Mouse (Mus musculus): Measurements from ENCODE around the gene Retn. TPM values are rescaled to one million over a fixed set of nuclear protein-coding genes. Genes with fewer than 3 reads are reported as not detected.

Retn gene
- total RNA-seq (2017) = not detected in 2 replicates

DNA sequence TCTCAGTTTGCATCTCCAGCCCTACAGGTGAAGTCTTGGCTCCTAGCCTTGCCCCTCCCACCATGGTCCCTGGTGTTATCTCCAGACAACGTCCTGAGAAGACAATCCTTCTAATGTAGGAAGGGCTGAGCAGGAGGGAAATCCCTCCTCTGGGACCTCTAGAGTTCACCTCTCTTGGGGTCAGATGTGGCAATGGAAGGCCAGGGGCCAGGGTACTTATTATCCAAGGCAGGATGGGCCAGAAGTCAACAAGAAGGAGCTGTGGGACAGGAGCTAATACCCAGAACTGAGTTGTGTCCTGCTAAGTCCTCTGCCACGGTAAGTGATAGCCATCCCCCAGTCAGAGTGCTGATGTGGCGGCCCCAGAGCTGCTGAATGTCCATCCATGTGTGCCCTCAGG is at the start of gene Retn:
Retn (plus strand) TSS at position 245 of the 400 bp plus-strand sequence.
- no peak for ATAC-seq (replicated peaks in 1 of 2; ENCODE audit: insufficient read depth in 1 of 2, low FRiP score in 2 of 2, low TSS enrichment in 1 of 2, low read depth in 1 of 2, poor library complexity in 2 of 2, severe bottlenecking in 2 of 2)

DNA sequence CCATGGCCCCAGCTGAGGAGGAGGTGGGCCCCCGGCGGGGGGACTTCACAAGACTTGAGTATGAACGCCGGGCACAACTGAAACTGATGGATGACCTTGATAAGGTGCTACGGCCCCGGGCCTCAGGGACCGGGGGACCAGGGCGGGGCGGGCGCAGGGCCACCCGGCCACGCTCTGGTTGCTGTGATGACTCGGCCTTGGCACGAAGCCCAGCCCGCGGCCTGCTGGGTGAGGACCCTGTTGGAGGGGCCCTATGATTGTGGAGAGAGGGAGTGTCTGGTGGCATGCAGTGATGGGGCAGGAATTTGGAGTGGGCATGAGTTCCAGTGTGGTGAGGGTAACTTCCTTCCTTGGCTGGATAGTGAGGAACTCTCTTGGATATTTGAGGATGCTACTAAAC is 49.0 kb upstream of the Retn start:
- ATAC-seq (replicated peaks in 1 of 2; ENCODE audit: insufficient read depth in 1 of 2, low FRiP score in 2 of 2, low TSS enrichment in 1 of 2, low read depth in 1 of 2, poor library complexity in 2 of 2, severe bottlenecking in 2 of 2) = peak; percentile 24 to 44

DNA sequence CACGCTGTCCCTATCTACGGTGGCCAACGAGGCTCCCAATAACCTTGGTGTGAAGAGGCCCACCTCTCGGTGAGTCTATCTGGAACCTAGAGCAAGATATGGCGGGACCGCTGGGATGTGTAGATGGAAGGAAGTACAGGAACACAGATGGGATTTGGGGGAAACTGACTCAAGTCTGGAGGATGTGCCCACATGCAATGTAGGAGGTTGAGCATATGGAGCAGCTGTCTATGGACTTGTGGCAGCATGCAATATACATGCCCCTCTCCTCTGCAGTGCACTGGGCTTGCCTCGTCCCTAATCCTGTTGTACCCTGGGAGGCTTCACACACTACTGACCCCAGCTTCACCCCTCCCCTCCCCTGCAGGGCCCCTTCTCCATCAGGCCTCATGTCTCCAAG is 47.7 kb upstream of the Retn start:
- no peak for ATAC-seq (replicated peaks in 1 of 2; ENCODE audit: insufficient read depth in 1 of 2, low FRiP score in 2 of 2, low TSS enrichment in 1 of 2, low read depth in 1 of 2, poor library complexity in 2 of 2, severe bottlenecking in 2 of 2)

DNA sequence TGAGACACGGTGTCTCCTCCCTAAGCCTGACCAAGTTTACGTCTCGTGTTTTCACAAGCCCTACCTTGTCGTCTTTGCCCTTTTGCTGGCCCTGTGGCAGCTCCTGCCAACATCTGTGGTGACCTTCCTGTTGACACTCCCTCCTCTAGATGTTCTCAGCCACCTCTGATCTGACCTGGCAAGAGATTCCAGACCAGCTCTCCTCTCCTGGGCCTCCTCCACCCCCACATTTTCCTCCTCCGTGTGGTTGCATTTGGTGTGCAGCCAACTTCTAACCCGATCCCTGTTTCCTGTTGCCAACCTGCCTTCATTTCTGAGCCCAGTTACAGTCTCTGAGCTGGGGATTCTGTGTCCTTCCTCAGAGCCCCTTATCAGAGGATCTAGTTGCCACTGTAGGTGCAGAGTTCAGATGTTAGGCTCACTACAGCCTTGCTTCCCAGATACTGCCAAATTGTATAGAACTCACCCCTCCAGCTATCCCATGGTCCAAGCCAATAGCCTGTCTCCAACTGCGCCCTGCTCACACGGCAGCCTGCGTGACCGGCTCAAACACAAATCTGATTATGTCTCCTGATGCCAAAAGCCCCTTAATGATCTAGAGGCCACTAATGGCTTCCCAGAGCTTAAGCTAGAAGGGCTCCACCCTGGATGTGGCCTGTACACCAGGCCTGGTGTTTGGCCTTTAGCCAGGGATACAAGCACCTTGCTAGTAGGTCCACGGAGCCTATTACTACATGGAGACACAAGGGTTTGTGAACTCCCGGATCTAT is 46.3 kb upstream of the Retn start:
- peak; percentile 30 to 44 for ATAC-seq (replicated peaks in 1 of 2; ENCODE audit: insufficient read depth in 1 of 2, low FRiP score in 2 of 2, low TSS enrichment in 1 of 2, low read depth in 1 of 2, poor library complexity in 2 of 2, severe bottlenecking in 2 of 2)

DNA sequence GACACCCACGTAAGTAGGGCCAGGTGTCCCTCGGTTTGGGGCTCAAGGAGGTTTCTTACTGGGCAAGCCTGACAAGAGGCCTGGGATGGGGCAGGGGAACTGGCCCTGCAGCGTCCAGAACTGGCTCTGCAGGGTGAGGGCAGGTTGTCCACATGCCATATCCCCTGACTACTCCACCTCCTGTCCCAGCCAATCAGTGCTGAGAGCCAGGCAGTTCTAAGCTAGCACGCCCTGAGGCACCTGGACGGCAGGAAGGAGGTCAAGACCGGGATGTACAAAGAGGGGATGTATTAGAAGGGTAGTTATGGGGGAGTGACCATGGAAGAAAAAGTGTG is 45.8 kb upstream of the Retn start:
- ATAC-seq (replicated peaks in 1 of 2; ENCODE audit: insufficient read depth in 1 of 2, low FRiP score in 2 of 2, low TSS enrichment in 1 of 2, low read depth in 1 of 2, poor library complexity in 2 of 2, severe bottlenecking in 2 of 2) = no peak

DNA sequence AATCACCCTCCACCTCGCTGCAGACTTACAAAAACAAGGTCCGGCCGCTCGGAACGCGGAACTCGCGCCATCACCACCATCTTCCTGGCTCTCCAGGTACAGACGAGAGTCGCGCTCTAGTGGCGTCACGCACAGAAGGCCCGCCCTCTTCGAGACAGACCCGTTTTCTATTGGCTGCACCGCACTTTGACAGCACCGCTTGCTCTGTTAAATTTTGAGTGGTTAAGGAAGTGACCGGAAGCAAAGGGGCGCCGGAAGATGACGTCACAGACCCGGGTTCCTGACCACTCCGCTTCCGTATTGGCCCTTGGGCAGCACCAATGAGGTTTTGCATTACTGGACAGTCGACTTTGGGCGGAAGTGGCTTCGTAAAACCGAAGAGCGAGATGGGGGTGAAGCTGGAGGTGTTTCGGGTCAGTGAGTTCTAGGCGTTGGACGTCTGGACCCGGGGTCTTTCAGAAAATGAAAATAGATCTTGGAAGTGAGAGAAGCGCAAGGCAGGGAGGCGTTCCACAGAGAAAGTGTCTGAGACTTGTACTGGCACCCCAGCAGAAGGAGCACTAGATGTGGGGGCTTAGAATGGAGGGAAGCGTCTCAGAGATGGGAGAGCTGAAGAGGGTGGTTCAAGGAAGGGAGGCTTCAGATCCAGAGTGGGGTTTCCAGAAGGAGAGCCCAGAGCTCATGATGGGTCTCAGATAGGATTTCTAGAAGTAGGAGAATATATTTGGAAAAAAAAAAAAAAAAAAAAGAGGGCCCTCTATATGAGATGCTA is 34.2 kb upstream of the Retn start, which contains the start of the genes Xab2 and Pet100:
Xab2 (minus strand) TSS at position 118 of the 772 bp plus-strand sequence.
Pet100 (plus strand) TSS at position 350 of the 772 bp plus-strand sequence.
- ATAC-seq (replicated peaks in 1 of 2; ENCODE audit: insufficient read depth in 1 of 2, low FRiP score in 2 of 2, low TSS enrichment in 1 of 2, low read depth in 1 of 2, poor library complexity in 2 of 2, severe bottlenecking in 2 of 2) = peak; percentile 97

DNA sequence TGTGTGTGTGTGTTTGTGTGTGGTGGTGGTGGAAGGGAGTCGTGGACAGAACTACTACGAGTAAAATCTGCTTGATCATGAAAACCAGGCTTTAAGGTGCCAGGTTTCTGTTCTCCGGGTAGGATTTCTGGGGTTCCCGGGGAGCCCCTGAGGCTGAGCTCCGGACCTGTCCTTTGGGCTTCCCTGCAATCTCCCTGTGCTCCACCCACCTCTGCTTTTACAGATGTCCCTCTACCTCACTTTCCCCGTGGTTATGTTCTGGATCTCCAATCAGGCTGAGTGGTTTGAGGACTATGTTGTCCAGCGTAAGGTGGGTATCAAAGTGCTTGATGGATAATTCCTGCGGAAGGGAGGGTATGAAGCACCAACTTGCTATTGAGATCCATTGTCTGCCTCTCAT is 33.5 kb upstream of the Retn start:
- no peak for ATAC-seq (replicated peaks in 1 of 2; ENCODE audit: insufficient read depth in 1 of 2, low FRiP score in 2 of 2, low TSS enrichment in 1 of 2, low read depth in 1 of 2, poor library complexity in 2 of 2, severe bottlenecking in 2 of 2)

DNA sequence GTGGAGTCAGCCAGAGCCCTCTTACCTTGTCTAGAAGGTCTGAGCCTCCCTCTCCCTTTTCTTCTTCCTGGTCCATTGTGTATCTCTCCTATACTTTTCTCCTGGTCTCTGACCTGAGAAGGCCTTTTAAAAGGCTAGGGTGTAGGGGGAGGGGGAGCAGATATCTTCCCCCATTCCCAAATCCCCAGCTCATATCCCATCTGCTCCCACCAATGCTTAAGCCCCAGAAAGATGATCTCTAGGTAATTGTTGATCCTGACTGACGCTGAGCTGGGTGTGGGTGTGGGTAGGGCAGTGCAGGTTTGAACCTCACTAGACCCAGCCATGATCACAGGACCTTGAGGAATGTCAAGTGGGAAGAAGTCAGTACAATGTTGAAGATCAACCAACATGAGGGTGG is 30.1 kb upstream of the Retn start, which contains the start of gene Pcp2:
Pcp2 (minus strand) TSS at position 101 of the 400 bp plus-strand sequence.
- ATAC-seq (replicated peaks in 1 of 2; ENCODE audit: insufficient read depth in 1 of 2, low FRiP score in 2 of 2, low TSS enrichment in 1 of 2, low read depth in 1 of 2, poor library complexity in 2 of 2, severe bottlenecking in 2 of 2) = no peak

DNA sequence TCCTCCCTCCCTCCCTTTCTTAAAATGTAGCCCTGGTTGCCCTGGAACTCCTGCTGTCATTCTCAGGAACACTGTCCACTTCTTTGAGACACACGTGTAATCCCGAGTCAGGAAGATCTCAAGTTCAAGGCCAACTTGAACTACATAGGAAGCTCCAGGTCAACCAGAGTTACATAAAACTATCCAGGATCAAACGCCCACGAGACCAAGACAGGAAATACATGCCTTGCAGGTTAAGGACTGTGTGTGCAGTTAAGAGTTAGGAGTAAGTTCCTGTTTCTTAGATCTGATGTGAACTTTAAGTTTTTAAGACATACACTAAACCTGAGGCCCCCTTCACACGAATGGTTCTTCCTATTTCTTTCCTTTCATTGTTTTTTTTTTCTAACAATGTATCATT is 28.6 kb upstream of the Retn start:
- ATAC-seq (replicated peaks in 1 of 2; ENCODE audit: insufficient read depth in 1 of 2, low FRiP score in 2 of 2, low TSS enrichment in 1 of 2, low read depth in 1 of 2, poor library complexity in 2 of 2, severe bottlenecking in 2 of 2) = peak in 1 of 2 experiments; percentile 18; a peak in 2 of 4 replicates

DNA sequence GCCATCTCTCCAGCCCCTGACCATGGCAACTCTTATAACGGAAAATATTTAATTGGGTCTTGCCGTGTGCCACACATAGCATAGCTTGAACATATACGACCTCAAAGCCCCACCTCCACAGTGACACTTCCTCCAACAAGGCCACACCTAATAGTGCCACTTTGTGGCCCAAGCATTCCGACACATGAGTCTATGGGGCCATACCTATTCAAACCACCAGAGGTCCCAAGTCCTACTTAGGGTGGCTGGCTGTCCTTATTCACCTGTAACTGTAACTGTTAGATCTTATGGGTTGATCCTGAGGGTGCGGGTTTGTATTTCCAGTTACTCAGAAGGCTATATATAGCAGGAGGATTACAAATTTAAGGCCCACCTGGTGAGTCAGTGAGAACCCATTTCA is 27.6 kb upstream of the Retn start:
- ATAC-seq (replicated peaks in 1 of 2; ENCODE audit: insufficient read depth in 1 of 2, low FRiP score in 2 of 2, low TSS enrichment in 1 of 2, low read depth in 1 of 2, poor library complexity in 2 of 2, severe bottlenecking in 2 of 2) = peak in 1 of 2 experiments; percentile 25; a peak in 1 of 4 replicates

DNA sequence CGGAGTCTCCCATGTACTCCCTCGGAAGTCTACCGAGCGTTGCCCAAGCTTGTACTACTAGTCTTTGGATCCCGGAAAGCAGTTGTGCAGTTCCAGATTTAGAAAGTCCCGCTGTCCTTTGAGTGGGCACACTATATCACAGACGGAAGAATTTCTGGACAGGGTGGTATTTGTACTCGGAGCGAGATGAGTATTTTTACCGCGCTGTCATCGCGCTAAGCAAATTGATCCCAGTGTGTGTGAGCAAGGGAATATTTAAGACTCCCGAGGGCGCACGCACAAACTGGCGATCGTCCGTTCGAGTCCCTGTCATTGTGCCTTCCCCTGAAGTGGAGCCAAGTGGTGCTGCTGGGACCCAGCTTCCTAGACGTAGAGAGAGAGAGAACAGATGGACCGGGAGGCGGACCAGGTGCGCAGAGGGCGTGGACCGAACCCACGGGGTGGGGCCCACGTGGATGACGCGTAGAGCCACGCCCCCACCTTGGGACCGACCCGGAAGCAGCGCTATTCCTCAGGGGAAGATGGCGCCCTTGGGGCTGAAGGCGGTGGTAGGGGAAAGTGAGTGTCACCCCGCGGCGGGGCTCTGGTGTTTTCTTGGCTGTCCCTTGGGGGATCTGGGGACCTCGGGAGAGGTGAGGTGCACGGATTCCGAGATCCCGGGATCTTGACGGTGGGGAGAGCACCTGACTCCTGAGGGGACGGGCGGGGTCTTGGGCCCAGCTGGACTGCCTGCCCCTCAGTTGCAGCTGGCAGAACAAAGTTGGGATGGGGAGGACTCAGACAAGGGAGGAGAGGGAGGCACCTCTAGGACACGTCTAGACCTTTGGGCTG is 24.7 kb upstream of the Retn start, which contains the start of gene Stxbp2:
Stxbp2 (plus strand) TSS at position 309 of the 831 bp plus-strand sequence.
- ATAC-seq (replicated peaks in 1 of 2; ENCODE audit: insufficient read depth in 1 of 2, low FRiP score in 2 of 2, low TSS enrichment in 1 of 2, low read depth in 1 of 2, poor library complexity in 2 of 2, severe bottlenecking in 2 of 2) = peak; percentile 90 to 91

DNA sequence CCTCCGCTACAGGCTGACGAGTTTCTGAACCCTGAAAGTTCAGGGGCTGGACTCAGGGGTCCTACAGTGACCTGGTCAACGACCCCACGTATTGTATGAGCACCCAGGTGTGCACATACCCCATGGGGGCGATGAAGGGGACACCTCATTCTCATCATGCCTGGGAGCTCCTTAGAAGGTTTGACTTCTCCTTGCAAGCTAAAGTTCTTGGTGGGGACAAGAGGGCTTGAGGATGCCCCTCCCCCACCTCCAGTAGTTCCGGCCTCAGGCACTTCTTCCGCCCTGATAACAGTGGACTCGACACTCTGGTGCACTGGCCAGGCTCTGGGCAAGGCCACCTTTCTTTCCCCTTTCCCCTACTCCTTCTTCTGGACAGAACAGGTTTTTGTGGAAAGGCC is 24.1 kb upstream of the Retn start:
- peak; percentile 30 to 54; a peak in 3 of 4 replicates for ATAC-seq (replicated peaks in 1 of 2; ENCODE audit: insufficient read depth in 1 of 2, low FRiP score in 2 of 2, low TSS enrichment in 1 of 2, low read depth in 1 of 2, poor library complexity in 2 of 2, severe bottlenecking in 2 of 2)

DNA sequence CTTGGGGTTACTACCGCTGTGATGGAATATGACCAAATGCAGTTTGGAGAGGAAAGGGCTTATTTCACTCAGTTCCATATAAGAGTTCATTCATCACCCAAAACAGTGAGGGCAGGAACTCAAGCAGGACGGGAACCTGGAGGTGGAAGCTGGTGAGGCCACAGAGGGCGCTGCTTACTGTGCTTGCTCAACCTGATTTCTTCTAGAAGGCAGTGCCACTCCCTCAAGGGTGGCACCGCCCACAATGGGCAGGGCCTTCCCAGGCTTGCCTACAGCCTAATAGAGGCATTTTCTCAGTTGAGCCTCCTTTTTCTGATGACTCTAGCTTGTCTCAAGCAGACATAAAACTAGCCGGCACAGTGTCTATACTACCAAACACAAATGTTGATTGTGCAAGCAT is 9.8 kb upstream of the Retn start:
- ATAC-seq (replicated peaks in 1 of 2; ENCODE audit: insufficient read depth in 1 of 2, low FRiP score in 2 of 2, low TSS enrichment in 1 of 2, low read depth in 1 of 2, poor library complexity in 2 of 2, severe bottlenecking in 2 of 2) = peak; percentile 91 to 92

DNA sequence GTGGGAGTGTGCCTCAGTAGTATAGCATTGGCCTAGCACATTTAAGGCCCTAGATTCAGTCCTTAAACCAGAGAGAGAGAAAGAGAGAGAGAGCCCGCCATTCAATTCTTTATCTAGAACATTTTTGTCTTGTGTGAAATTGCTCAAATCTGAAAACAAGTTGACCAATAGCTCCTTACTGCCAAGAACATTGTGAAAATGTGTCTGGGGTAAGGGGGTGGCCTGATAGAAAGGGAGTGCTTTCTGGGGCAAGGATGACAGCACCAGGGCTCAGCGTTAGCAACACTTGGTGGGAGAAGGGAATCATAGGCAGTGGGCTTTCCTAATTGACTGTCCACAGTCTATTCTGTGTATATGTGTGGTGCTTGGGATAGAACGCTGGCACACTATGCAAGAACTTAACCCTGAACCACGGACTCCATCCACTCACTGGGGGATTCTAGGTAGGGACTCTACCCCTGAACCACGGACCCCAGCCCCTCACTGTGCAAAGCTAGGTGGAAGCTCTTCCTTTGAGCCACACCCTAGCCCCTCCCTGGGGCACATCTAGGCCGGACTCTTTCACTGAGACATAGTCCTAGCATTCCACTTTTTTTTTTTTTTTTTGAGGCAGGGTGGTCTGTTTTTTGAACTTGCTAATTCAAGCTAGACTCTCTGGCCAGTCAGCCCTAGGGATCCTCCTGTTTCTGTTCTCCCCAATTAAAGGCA is 8.6 kb upstream of the Retn start:
- ATAC-seq (replicated peaks in 1 of 2; ENCODE audit: insufficient read depth in 1 of 2, low FRiP score in 2 of 2, low TSS enrichment in 1 of 2, low read depth in 1 of 2, poor library complexity in 2 of 2, severe bottlenecking in 2 of 2) = no peak; a peak in 1 of 4 replicates

DNA sequence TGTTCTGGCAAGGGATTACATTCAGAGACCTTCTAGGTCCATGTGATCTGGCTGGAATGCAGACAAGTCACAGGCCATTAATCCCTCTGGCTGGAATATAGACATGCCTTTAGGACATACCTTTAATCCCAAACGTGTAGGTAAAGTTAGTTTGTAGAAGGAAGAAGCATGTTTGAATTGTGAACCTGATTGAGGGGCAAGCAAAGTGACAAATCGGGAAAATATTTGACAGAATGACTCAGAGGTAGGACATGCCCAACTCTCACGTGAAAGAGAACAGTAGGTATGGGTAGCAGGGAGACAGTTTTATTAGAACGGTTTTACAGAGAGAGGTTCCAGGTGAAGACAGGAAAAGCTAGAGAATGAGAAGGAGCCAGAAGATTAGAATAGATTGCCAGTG is 8.0 kb upstream of the Retn start:
- no peak for ATAC-seq (replicated peaks in 1 of 2; ENCODE audit: insufficient read depth in 1 of 2, low FRiP score in 2 of 2, low TSS enrichment in 1 of 2, low read depth in 1 of 2, poor library complexity in 2 of 2, severe bottlenecking in 2 of 2)

DNA sequence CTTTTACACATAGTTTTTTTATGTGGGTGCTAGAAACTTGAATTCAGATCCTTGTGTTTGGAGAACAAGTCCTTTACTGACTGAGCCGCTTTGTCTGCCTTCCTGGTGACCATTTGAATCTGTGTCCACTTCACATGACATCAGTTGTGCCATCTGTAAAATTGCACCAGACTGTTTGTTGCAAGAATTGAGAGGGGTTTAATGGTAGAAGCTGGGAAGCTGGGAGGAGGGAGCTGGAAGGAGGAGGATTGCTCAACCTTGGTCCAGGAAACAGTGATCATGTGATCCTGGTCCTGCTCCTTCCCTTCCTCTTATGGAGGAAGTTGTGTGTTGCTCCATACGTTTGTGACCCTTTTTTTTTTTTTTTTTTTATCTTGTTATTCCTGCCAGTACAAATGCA is 7.3 kb upstream of the Retn start:
- ATAC-seq (replicated peaks in 1 of 2; ENCODE audit: insufficient read depth in 1 of 2, low FRiP score in 2 of 2, low TSS enrichment in 1 of 2, low read depth in 1 of 2, poor library complexity in 2 of 2, severe bottlenecking in 2 of 2) = peak in 1 of 2 experiments; percentile 26; a peak in 2 of 4 replicates

DNA sequence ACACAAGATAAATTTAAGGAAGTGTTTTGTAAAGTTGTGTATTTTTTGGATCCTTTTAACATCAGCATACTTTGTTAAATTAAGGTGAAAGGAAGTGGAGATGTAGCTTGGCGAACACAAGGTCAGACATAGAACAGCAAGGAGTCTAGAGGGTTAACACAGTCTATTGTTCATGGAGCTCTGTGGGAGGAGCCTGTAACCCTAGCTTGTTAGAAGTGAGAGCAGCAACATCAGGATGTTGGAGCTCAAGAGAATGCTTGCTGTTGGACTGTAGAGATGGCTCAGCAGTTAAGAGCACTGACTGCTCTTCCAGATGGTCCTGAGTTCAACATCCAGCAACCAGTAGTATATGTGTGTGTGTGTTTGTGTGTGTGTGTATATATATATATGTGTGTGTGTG is 6.6 kb upstream of the Retn start:
- peak; percentile 20 to 35; a peak in 1 of 4 replicates for ATAC-seq (replicated peaks in 1 of 2; ENCODE audit: insufficient read depth in 1 of 2, low FRiP score in 2 of 2, low TSS enrichment in 1 of 2, low read depth in 1 of 2, poor library complexity in 2 of 2, severe bottlenecking in 2 of 2)

Data from hematopoietic stem cell, adult 5-6 weeks (primary cell).